Mouse (Mus musculus) urinary bladder, postnatal 36 days (tissue): ENCODE measurements around the gene Trmt44.
"Not testable (repeated sequence)": the region's sequence is repeated elsewhere in the genome, so short reads cannot be mapped to it uniquely, and the experiment has no call there.

Experiments used
- DNase-seq, 2 experiments: peaks; one replicate each; pipeline ENCODE4 v3.0.0; 2022; ENCODE audit warnings: low spot score in 2 of 2, mixed read lengths in 1 of 2

The Trmt44 gene

GRCm38 (mm10) chr5:35591497-35591896 lies 16.6 kb upstream of the Trmt44 start:
- DNase-seq = no peak

GRCm38 (mm10) chr5:35584259-35584658 lies 9.4 kb upstream of the Trmt44 start:
- DNase-seq = not testable (repeated sequence)

- DNase-seq = no peak
Observed at GRCm38 (mm10) chr5:35583221-35583783, 8.4 kb upstream of the Trmt44 start.

- DNase-seq = peak; percentile 93 to 97
Observed at GRCm38 (mm10) chr5:35582445-35583220, 7.8 kb upstream of the Trmt44 start, which contains the start of gene Acox3. Acox3 (plus strand) TSS chr5:35583040.

- DNase-seq = no peak
Observed at GRCm38 (mm10) chr5:35580156-35580922, 5.5 kb upstream of the Trmt44 start.

- no peak for DNase-seq
Observed at GRCm38 (mm10) chr5:35579247-35579893, 4.5 kb upstream of the Trmt44 start.

GRCm38 (mm10) chr5:35578411-35578810 lies 3.5 kb upstream of the Trmt44 start:
- DNase-seq = no peak

- no peak for DNase-seq
Observed at GRCm38 (mm10) chr5:35576409-35577020, 1.6 kb upstream of the Trmt44 start.

- DNase-seq = no peak
Observed at GRCm38 (mm10) chr5:35571546-35571945, 3.3 kb downstream of the Trmt44 start.

GRCm38 (mm10) chr5:35566632-35567031 lies 8.2 kb downstream of the Trmt44 start:
- no peak for DNase-seq

GRCm38 (mm10) chr5:35565217-35565616 lies 9.7 kb downstream of the Trmt44 start:
- DNase-seq = no peak

GRCm38 (mm10) chr5:35563449-35563848 lies 11.4 kb downstream of the Trmt44 start:
- peak; percentile 62 to 68 for DNase-seq

- DNase-seq = no peak
Observed at GRCm38 (mm10) chr5:35562616-35563015, 12.3 kb downstream of the Trmt44 start.

GRCm38 (mm10) chr5:35559447-35559846 lies 15.4 kb downstream of the Trmt44 start:
- DNase-seq = no peak

- DNase-seq = no peak
Observed at GRCm38 (mm10) chr5:35557946-35558621, 16.8 kb downstream of the Trmt44 start.

- DNase-seq = no peak
Observed at GRCm38 (mm10) chr5:35556393-35556792, 18.5 kb downstream of the Trmt44 start.

- no peak for DNase-seq
Observed at GRCm38 (mm10) chr5:35552838-35553539, 21.9 kb downstream of the Trmt44 start.

- peak in 1 of 2 experiments; percentile 35 for DNase-seq
Observed at GRCm38 (mm10) chr5:35551855-35552837, 22.7 kb downstream of the Trmt44 start.

GRCm38 (mm10) chr5:35546127-35546526 lies 28.7 kb downstream of the Trmt44 start:
- DNase-seq = no peak
